Mouse (Mus musculus) natural killer cell, adult 2 months (primary cell): ENCODE results near the gene Gdf1.
A peak's percentile ranks its signal among the peaks of the same experiment; 100 is the strongest.

ENCODE experiments used
- DNase-seq, 2 experiments: peaks; one replicate each; pipeline ENCODE4 v3.0.0; 2022; ENCODE audit warnings: low spot score in 2 of 2

Gene Gdf1

DNA sequence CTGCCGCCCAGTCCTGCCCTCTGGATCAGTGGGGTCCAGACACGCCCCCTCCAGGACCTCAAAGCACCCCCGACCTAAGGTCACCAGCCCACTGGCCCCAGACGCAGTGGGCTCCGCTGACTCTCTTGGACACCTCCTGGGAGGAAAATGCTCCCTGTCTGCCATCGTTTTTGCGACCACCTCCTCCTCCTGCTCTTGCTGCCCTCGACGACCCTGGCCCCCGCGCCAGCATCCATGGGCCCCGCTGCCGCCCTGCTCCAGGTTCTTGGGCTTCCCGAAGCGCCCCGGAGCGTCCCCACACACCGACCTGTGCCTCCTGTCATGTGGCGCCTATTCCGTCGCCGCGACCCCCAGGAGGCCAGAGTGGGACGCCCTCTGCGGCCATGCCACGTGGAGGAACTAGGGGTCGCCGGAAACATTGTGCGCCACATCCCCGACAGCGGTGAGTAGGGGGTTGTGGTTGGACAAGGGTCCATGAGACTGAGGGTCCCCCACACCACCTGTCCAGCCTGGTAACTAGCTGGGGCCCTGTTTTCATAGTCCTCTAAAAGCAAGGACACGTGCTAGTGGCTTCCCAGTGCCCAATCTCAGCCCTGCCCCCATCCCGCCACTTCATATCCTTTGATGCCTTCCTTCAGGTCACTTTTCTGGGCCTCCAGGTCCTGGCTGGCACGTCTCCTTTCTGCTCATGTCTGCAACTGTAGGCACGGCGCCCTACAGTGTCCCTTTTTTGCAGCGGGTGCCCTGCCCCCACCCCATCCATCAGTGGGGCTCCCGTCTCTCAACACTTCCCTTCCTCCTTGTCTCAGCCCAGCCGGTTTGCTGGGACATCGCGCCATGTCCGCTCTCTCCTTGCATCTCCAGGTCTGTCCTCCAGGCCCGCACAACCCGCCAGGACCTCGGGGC, 471 bp downstream of the Gdf1 start:
- DNase-seq, result no peak

DNA sequence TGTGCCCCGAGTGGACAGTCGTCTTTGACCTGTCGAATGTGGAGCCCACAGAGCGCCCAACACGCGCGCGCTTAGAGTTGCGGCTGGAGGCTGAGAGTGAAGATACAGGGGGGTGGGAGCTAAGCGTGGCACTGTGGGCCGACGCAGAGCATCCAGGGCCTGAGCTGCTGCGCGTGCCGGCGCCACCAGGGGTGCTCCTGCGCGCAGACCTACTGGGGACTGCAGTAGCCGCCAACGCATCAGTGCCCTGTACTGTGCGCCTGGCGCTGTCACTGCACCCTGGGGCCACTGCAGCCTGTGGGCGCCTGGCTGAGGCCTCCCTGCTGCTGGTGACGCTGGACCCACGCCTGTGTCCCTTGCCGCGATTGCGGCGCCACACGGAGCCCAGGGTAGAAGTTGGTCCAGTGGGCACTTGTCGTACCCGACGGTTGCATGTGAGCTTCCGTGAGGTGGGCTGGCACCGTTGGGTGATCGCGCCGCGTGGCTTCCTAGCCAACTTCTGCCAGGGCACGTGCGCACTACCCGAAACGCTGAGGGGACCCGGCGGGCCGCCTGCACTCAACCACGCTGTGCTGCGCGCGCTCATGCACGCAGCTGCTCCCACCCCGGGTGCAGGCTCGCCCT, 1.2 kb downstream of the Gdf1 start:
- no peak for DNase-seq

DNA sequence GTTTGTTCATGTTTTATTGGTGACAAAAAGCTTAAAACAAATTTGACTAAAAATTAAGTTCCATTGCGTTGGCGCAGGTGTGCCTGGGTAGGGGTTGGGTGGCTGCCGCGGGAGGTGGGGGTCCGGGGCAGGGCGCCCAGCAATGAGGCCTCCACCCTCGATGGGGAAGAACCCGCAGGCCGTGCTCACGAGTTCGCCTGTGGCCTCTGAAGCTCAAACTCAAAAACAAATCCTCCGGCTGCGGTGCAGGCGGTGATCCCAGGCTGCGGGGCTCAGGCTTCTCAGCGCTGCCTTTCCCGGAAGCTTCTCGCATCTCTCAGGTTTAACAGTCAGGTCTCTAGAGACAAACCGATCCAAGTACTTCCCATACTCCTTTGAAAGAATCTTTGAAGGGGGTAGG, 1.9 kb downstream of the Gdf1 start:
- DNase-seq, result no peak

DNA sequence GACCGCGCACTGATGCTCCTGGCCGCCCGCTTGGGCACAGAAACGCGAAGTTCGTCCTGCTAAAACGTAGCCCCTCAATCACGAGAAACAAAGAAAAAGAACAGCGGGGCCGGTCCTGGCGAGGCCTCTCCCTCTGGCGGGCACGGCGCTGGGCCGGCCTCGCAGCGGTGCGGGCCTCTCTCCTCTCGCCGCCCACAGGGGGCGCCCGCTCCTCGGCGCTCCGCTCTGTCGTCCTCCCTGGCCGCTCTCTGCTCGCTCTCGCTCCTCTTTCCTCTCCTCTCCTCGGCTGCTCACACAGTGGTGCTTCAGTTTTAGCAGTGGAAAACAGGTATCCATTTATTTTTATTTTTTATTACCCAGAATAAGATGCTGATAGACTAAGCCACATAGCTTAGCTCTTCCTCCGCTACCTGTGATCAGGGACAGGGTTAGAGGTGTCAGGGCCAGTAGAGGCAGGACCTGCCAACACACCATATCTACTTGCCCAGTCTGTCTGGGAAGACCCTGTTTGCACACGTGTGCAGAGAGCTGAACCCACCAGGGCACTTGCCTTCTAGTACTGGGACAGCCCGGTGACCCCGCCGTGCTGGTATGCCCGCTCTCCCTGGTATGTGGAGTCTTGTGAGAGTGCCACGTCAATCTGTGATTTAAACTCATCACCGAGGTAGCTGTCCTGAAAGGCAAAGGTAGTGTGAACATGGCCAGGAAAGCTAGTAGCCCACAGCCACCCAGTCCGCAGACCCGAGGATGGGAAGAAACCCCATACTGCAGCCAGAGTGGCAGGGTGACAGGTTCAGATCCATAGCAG, 2.7 kb downstream of the Gdf1 start:
- no peak for DNase-seq

DNA sequence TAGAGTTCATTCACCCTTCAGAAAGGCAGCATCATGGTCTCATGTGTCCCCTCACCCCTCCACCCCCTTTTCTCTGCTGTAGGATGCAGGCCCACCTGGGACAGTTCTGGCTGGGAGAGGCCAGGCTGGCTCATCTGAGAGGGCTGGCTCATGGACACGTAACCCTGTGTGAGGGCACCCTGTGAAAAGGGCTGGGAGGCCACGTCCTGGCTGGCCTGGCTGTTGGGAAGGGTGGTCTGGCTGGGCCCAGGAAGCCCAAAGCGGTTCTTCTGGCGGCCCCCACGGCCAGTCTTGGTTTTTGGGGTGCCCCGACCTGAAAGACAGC, 3.2 kb downstream of the Gdf1 start:
- no peak for DNase-seq

DNA sequence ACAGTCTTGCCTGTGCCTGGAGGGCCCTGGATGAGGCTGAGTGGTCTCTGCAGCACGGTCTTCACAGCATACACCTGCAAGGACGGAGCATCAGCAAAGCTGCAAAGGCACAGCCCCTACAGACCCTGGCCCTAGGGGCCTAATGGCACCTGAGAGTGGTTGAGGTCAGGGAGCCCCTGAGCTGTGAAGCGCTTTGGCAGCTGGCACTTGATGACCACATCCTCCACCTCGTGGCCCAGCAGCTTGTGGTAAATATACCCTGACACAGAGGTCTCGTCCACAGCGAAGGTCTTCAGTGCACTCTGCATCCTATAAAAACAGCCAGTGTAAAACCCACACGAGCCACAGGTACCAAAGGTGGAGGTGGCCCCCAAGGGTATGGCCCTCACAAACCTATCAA, 9.3 kb downstream of the Gdf1 start:
- DNase-seq, result peak; percentile 64 to 79

DNA sequence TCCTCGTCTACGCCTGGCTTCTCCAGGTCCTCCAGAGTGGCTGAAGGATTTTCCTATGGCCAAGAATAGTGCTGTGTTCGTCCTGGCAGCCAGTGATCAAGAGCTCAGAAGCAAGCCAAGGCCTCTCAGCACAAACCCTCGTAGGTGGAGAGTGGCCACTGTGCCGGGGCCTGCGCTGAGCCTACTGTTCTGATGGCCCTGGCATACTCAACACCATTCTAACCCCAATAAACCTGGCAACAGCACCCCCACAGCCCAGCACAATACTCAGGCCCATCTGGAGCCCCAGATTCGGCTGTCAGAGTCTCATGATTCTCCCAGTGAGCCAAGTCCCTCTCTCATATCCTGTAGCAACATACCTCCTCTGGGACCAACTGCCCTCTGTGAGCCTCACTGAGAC, 11.0 kb downstream of the Gdf1 start:
- no peak for DNase-seq

DNA sequence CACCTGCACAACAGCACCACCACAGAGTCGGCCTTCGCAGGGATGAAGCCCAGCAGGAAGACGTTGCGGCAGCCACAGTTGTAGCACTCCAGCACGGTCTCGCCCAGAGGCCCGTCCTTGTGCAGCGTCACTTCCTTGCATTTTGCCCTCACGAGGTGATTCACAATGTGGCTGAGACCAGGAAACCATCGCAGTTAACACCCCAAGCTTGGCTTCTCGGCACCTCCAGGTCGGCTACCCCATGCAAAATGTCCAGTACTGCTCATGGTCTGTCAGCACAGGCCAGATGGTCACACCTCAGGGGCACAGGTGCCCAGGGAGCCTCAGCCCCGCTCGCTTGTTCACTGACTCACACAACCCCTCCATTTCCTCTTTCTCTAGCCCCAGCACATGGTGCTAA, 12.4 kb downstream of the Gdf1 start:
- peak; percentile 82 to 93 for DNase-seq

DNA sequence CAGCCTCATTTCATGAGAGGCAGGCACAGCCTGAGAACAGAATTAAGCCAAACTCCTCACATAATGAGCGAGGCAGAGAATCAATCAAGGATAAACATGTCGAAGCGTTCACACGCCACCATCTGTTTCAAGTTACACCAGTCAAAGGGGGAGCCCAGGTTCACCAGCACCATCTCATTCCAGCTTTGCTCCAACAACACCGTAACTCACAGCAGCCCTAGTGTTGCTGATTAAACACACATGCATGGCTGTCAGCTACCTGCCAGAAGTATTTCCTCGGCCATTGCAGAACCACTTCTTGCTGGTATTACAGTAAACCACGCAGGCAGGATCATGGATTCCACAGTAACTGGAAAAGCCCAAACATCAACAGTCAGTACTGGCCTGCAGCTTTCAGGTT, 13.5 kb downstream of the Gdf1 start:
- DNase-seq, result no peak

DNA sequence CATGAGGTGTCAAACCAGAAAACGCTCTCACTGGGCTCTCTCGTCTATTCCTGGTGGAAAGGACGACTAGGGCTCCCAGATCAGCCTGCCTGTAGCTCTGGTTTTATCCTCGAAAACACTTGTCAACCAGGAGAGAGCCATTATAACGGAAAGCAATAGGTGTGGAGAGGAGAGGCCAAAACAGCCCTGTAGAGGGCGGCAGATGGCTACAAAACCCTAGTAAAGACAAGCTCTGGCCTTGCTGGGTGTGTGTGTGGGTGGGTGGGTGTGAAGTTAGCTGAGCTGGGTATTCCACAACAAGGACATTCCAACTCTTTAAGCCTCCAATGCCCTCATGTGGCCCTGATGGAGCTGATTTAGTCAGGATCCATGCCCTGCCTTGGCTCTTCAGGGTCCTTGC, 14.1 kb downstream of the Gdf1 start:
- peak; percentile 36 to 39 for DNase-seq

DNA sequence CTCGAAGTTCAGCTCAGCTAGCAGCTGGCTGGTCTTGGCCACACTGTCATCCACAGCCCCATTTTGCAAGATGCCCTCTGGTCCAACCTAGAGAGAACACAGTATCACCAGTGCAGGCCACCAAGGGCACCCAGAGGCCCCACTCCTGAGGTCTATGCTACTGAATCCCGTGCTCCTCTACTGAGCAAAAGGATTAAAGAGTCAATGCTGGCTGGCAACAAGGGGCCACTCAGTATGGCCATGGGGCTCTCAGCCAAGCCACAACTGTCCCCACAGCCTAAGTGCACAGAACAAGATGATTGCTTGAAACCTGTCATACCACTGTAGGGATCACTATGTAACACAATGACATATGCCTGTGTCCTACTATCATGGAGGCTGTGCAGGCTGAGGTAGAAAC, 14.7 kb downstream of the Gdf1 start:
- DNase-seq, result no peak

DNA sequence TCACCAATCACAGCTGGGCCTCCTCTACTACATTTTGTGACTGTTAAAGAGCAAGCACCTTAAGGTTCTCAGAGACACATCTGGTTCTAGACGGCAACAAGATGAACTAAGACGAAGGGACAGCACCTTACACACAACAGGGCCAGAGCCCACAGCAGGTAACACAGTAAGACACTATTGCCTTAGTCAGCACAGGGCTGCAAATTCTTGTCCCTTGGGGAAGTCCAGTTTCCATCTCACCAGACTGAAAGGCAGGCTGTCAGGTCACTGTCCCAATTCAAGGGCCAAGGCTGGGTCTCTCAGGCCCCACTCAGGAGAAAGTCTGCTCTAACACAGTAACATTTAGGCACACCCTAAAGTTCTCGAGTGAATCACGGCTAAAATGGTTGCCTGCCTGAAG, 17.8 kb downstream of the Gdf1 start:
- DNase-seq, result no peak

DNA sequence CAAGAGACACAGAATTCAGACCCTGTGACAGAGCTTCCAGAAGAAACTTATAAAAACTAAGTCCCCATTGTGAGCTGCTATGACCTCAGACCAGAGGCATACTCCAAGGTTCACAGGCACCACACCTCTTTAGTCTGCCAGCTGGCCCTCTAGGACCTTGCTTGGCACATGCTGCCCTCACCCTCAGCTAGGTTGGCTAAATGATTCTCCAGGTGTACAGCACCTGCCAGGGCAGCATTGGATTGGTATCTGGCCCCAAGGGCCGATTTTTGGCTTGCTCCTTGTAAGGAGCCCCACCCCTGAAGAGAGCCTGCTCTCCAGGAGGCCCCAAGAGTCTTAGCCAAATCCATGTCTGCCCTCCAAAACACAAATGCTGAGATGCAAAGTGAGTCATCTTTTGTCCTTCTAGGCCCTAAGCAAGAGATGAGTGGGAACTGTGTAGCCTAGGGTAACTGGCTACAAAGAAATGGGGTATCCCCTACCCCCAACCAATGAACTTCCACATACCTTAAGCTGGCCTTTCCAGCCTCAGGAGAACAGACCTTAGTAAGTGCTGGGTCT, 18.3 kb downstream of the Gdf1 start:
- no peak for DNase-seq

DNA sequence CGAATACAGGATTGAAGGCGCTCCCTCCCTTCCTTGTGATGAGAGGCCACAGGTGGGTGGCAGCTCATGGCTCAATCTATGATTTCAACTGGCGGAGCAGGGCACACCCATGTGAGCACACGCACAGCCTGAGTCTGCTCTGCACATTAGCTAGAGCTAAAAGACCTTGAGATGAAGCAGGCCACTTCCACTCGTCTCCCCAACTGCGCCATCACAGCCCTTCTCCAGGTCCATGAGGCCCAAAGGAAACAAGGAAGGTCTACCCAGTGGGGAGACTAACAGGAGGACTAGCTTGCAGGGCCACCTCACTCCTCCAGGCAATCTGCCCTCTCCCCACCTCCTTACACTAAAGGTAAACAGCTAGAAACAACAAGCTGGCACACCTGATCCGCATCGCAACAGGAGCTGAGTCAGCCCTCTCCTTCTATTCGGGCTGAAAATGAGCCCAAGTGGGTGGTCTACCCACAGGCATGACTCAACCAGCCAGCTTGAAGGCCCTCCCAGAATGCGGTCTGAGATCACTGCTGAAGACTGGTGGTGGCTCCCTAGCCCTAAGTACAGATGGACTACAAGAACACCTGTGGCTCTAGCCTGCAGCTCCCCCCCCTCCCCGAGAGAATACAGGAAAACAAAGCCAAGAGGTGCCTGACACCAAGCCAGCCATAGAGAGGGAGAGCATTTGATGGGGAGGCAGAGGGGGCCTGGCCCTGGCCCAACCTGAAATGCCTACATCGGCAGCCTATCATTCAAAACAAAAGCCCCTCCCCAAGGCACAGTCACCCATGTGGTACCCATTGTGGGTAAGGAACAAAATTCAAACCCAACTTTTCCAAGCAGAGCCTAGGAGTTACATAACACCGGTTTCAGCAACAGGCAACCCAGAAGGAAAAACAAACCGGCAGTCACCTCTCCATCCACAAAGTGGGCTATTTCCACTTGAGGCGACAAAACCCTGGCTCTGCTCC, 21.7 kb downstream of the Gdf1 start:
- DNase-seq, result no peak

DNA sequence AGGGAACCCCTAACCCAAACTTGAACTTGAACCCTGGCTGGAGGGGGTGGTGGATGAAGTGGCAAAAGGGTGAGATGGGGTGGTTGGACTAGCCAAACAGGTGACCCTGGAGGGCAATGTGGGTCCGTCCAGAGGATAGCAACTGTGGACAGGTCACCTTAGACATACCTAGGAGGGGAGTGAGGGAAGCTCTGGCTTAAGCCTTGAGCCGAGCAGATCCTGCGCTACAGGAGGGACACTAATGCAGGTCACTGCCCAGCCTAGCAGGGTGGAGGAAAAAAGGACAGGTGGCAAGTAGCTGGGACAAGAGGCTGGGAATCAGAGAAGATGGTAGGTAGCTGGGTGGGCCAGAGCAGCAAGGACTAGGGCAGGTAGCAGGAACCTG, 22.4 kb downstream of the Gdf1 start:
- no peak for DNase-seq

DNA sequence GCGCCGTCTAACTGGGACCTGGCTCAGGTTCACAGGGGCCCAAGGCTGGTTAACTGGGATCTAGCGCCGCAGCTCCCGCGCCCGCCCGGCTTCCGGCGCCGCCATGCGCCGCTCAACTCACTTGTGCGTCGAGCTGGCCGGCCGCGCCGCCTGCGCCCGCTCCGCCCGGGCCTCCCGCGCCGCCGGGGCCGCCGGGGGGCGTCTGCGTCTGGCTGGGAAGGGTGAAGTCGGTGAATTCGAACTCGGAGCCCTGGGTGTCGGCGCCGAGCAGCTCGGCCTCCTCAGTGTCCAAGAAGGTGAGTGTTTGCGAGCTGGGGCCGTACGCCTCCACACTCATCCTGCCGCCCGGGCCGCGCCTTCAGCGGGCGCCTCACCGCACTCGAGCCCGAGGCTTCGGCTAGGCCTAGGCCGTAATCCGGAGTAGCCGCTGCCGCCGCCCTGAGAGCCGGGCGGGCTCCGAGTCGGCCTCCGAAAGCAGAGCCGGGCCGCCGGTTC, 23.1 kb downstream of the Gdf1 start:
- no peak for DNase-seq

DNA sequence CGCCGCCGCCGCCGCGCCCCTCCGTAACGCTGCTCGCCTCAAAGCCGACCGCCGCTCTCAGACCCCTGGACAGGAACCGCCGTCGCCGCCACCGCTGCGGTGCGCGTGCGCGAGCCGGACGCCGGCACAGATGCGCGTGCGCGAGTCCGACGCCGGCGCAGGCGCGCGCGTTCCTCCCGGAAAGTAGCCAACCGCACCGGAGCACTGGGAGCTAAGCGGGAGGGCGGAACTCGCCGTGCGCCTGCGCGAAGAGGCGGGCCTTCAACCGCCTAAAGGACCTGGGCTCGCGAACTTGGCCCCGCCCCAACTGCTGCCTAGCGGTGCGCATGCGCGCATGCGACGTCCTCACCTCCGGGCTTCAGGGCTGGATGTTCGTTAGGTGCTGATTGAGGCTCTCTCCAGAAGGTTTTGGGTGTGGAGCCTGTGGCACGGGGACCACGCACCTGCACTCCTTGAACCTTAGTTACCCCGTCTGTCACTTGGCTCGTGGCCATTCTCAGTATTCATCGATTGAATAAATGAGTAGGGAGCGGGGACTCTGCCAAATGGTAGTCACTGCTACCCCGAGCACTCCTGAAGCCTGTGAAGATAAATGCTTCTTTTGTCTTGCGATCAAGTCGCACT, 23.7 kb downstream of the Gdf1 start, which contains the start of gene Upf1:
TSS of gene Upf1 (minus strand) at position 85 of the 624 bp plus-strand sequence.
- DNase-seq, result peak; percentile 97 to 99

DNA sequence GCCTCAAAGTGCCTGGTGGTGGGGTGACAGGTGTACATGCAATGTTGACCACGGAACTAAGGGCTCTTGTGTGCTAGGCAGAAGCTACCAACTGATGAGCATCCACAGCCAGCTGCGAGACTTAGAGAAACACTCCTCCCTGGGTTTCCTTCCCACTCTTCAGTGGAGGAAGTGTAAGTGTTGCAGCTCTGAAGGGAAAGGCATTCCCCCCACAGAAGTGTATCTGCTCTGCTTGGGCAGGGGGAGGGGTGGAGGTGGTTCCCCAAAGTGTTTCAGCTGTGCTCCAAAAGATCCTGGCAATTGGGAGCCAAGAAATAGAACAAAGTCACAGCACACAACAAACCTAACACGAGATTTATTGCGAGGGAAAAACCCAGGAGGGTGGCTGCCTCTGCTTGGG, 24.4 kb downstream of the Gdf1 start:
- DNase-seq, result no peak

DNA sequence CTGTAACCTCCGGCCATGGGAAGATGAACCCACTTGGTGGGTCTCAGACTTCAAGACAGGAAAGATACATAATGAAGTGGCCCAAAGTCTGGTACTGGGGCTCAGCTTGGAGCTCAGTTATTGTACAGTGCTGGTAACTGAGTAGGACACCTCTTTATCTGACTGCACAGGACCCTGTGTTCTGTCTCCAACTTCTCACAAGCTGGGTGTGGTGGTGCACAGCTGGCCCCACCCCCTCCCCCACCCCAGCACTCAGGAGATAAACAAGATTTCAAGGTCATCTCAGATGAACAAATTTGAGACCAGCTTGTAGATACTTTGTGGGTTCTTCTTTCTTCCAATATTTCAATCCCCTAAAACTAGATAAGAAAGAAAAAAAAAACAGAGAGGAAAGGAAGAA, 26.5 kb downstream of the Gdf1 start:
- DNase-seq, result no peak

DNA sequence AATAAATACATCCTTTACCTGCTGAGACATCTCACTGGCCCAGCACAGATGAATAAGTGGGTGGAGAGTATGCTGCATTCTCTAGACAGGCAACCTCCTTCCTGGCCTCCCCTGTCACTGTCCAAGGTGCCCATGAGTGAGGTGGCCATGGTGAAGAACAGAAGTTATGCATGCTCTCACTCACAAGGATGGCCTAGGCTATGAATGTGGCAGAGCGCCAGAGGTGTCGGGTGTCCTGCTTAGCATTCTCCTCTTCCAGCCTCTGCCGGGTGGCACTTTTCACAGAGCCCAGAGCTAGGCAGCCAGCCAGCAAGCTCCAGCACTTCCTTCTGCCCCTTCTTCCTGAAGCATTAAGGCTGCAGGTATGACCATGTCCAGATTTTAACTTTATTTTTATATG, 29.8 kb downstream of the Gdf1 start:
- no peak for DNase-seq

DNA sequence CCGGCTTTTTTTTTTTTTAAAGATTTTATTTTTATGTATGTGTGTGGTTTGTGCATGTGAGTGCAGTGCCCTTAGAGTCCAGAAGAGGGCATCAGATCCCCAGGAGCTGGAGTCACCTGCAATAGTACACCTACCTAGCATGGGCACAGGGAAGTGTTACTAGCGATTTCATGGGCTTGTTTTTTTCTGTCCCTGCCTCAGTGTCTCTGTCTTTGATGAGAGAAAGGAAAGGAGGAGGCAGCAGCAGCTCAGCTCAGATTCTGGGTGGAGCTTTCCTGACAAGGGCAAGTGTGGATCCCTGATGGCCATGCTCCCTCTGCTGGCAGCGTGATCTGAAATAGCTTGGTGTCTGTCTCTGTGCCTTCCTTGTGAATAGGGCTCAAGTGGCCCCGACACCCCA, 31.2 kb downstream of the Gdf1 start:
- peak; percentile 23 to 31 for DNase-seq
